Mouse (Mus musculus) colon, adult 2 months (tissue): ENCODE measurements around the gene Prss58. TPM values are rescaled to one million over a fixed set of nuclear protein-coding genes. Genes with fewer than 3 reads are reported as not detected.

Source experiments
- polyA plus RNA-seq: library from polyadenylated mRNA; depleted of rRNA; stranded (reverse); fragments of >200 nt; gene quantifications from 2 replicates; pipeline ENCODE4 v1.2.3, GENCODE M21; 2012; rRNA removed

The Prss58 gene
- polyA plus RNA-seq: not detected in 2 replicates

DNA sequence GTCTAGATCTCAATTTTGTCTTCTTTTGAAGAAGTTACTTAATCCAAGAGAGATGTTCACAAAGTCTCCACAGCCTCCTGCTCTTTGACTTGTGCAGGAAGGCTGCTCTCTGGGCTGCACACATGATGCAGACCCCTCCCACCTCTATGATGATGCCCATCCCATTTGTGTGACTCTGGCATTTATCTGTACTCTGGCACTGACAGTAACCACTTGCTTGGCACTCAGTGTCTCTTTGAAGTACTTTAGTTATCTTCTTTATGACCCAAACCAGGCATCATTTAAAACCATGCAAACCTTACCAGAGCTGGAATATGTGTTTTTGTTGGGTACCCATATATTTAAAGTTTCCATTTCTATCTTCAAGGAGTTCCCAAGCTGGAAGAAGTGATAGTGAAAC, at the start of gene Prss58:
Gene Prss58, minus strand, starts transcription at position 101 of the 400 bp plus-strand sequence.

GRCm38 (mm10) chr6:40940457-40940856, 40.3 kb upstream of the Prss58 start, which contains the start of gene 1700074P13Rik:
Gene 1700074P13Rik (minus strand): TSS chr6:40940557.

DNA sequence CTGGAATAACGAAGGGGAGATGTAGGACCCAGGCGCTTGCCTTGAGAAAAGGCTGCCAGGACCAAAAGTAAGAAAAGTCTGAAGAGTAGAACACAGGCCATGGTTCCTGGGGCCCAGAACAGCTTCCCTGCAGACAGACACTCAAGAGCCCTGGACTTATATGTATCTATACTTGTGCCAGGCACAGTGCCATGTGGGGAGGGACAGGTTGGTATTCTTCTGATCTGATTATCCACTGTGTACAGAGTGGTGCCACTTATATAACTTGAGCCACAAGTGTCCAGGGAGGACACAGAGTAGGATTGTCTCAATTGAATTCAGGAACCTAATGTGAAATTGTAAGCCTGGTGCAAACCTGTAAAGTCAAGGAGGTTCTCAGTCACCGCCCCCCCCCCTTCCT, 12.8 kb downstream of the Prss58 start, which contains the start of gene Moxd2:
Gene Moxd2, minus strand, starts transcription at position 101 of the 400 bp plus-strand sequence.

Other genes with a start within 250 kb of the Prss58 start
- not detected in 2 replicates for gene Moxd2, start 12.9 kb downstream of the Prss58 start, polyA plus RNA-seq
- not detected in 2 replicates for gene 1700074P13Rik, start 40.2 kb upstream of the Prss58 start, polyA plus RNA-seq
- gene Gm4744, start 51.5 kb upstream of the Prss58 start, polyA plus RNA-seq: not detected in 2 replicates
- gene 1810009J06Rik, start 64.4 kb upstream of the Prss58 start, polyA plus RNA-seq: 0.17 TPM in 1 of 2 replicates, not detected in the other
- not detected in 2 replicates for gene Gm2663, start 99.1 kb upstream of the Prss58 start, polyA plus RNA-seq
- gene 2210010C04Rik, start 135.1 kb upstream of the Prss58 start, polyA plus RNA-seq: 0.56 and 713 TPM in 2 replicates